Mouse (Mus musculus) neural tube, embryonic 14.5 days (tissue): ENCODE results near the gene Nf2. TPM values are rescaled to one million over a fixed set of nuclear protein-coding genes. Genes with fewer than 3 reads are reported as not detected.
A peak's percentile ranks its signal among the peaks of the same experiment; 100 is the strongest.

Experiments used
- ATAC-seq: fragments of 200-750 bp; cut with Nextera tagmentation; 2 replicates; pipeline ENCODE4 v1.8.0; 2017; ENCODE audit warnings: low read depth, mild to moderate bottlenecking, moderate TSS enrichment, moderate library complexity
- H3K27ac ChIP-seq: fragments of 300-500 bp; sonication (generic); 2 replicates; pipeline ENCODE4 v1.5.1; 2014; ENCODE audit warnings: low read depth, mild to moderate bottlenecking, control low read depth, low read length, moderate library complexity, mixed read lengths
- H3K27me3 ChIP-seq: fragments of 300-500 bp; sonication (generic); 2 replicates; pipeline ENCODE4 v1.6.1; 2014; ENCODE audit warnings: low read length; ENCODE audit not compliant: control insufficient read depth, insufficient read depth
- H3K36me3 ChIP-seq: fragments of 300-500 bp; sonication (generic); 2 replicates; pipeline ENCODE4 v1.6.1; 2014; ENCODE audit warnings: low read length, mixed read lengths; ENCODE audit not compliant: control insufficient read depth, insufficient read depth
- H3K4me1 ChIP-seq: fragments of 300-500 bp; sonication (generic); 2 replicates; pipeline ENCODE4 v1.6.1; 2014; ENCODE audit warnings: low read length; ENCODE audit not compliant: control insufficient read depth, insufficient read depth
- H3K4me2 ChIP-seq: fragments of 300-500 bp; sonication (generic); 2 replicates; pipeline ENCODE4 v1.6.1; 2014; ENCODE audit warnings: mild to moderate bottlenecking, low read depth, low read length, control low read depth
- H3K4me3 ChIP-seq: fragments of 300-500 bp; sonication (generic); 2 replicates; pipeline ENCODE4 v1.5.1; 2014; ENCODE audit warnings: low read depth, low read length, control low read depth, mixed read lengths
- H3K9ac ChIP-seq: fragments of 300-500 bp; sonication (generic); replicated peaks from 2 replicates; pipeline ENCODE4 v1.6.1; 2014; ENCODE audit warnings: low read depth, mild to moderate bottlenecking, control low read depth, low read length, mixed read lengths
- H3K9me3 ChIP-seq: fragments of 300-500 bp; sonication (generic); 2 replicates; pipeline ENCODE4 v1.6.1; 2016; ENCODE audit warnings: low read length; ENCODE audit not compliant: control insufficient read depth
- WGBS: fragments of 180-500 bp; shearing (Covaris S2); extraction: QIAGEN DNeasy Blood & Tissue Kit; methylation state at CpG from one replicate; pipeline ENCODE4 v1.1.7; 2014; 5-methylcytosine and 5-hydroxymethylcytosine counted together
- polyA plus RNA-seq: library from polyadenylated mRNA; unstranded; fragments of >200 nt; fragmentation: Nextera tagmentation; extraction: Ambion mirVana; gene quantifications from 2 replicates; pipeline ENCODE4 v1.2.1, GENCODE M21; 2014

The Nf2 gene
- polyA plus RNA-seq, 1 experiment from 2014 or later: 52.3 TPM

DNA sequence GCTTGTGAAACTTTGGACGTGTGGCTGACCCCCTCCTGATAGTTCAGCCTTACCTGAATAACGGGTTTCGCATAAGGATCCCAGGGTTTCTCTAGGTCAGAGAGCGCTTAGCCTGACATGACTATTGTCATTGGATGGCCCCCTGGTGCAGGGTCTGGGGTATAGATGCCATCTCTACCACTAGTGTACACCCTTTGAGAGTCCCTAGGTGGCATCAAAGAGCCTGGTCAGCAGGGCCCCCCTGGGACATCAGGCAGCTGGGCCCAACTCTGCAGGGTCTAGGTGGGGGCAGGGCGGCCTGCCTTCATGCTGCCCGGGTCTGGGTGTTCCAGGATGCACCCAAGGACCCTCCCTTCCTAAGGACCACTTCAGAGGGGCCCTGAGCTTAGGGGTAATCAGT, 113.0 kb downstream of the Nf2 start:
- Histone ChIP-seq H3K4me1 (no peaks in the 10 kb centered on the region), H3K27ac (no peak overlapping the region), H3K4me2 (no peak overlapping the region), H3K9ac (no peak overlapping the region), H3K27me3 (no peaks in the 10 kb centered on the region), H3K4me3 (no peak overlapping the region), H3K9me3 (no peaks in the 10 kb centered on the region), H3K36me3 (no peaks in the 10 kb centered on the region)
- no peak for ATAC-seq
- WGBS: 41% methylated on average over 6 of the region's 6 CpGs

DNA sequence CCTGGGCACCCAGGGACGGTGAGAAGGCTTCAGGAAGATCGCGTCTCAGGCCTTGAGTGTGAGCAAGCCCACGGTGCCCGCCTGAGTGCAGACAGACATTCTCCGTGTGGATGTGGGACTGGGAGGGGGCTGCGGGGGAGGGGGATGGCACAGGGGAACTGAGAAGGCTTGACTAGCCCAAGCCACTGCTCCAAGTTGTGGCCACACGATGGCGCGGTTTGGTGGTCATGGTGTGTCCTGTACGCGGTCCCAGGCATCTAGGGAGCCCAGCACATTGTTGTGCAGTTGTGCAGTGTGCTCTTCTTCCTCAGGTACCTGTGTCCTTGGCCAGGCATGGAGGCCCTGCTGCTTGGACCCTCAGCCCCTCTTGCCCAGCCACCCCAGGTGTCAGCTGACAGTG, 115.2 kb downstream of the Nf2 start:
- no peak overlapping the region for H3K27ac ChIP-seq
- 0 out of 2 replicates have a peak, but pooled peaks cover 5% of the 10 kb centered on the region for H3K4me1 ChIP-seq
- H3K9me3 ChIP-seq: no peaks in the 10 kb centered on the region
- H3K4me2 ChIP-seq: no peak overlapping the region
- 21% methylated on average over 12 of the region's 12 CpGs for WGBS
- ATAC-seq: no peak
- H3K27me3 ChIP-seq: no peaks in the 10 kb centered on the region
- H3K4me3 ChIP-seq: no peak overlapping the region
- H3K9ac ChIP-seq: no peak overlapping the region
- no peaks in the 10 kb centered on the region for H3K36me3 ChIP-seq

DNA sequence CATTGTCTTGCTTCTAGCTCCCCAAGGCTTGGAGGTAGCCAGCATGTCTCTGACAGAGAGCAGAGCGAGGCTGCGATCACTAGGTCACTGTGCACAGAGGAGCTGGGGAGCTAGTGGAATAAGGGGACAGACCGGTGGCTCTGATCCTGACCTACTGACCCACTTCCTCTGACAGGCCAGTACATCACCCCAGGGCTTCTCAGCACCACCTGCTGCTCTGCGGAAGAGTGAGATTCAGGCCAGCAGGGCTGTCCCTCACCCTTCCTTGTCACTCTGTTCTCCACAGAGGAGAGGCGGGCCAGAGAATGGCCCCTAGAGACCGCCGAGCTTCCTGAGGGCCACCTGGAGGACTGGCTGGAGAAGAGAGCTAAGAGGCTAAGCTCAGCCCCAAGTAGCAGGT, 117.6 kb downstream of the Nf2 start:
- Histone ChIP-seq H3K9me3 (no peaks in the 10 kb centered on the region), H3K4me2 (no peak overlapping the region), H3K9ac (no peak overlapping the region), H3K4me3 (no peak overlapping the region), H3K27ac (no peak overlapping the region), H3K4me1 (0 out of 2 replicates have a peak, but pooled peaks cover 5% of the 10 kb centered on the region), H3K27me3 (no peaks in the 10 kb centered on the region), H3K36me3 (no peaks in the 10 kb centered on the region)
- 71% methylated on average over 7 of the region's 7 CpGs for WGBS
- ATAC-seq: no peak

DNA sequence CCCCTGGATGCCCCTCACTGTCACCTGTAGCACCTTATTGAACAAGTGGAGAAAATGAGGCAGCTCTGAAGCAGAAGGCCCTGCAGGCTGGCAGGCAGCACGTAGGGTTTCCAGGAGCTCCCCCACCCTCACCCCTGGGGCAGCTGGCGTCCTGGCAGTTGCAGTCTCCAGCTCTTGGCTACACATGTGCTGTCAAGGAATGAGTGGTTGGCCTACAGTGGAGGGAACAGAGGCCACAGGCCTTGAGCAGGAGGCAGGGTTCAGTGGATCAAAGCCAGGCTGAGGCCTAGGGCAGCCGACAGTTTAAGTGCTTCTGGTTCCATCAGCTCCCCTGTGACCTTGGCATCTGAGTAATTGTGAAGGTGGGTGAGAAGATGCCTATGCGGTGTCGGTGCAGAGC, 118.4 kb downstream of the Nf2 start:
- Histone ChIP-seq H3K36me3 (no peaks in the 10 kb centered on the region), H3K27me3 (no peaks in the 10 kb centered on the region), H3K4me1 (0 out of 2 replicates have a peak, but pooled peaks cover 5% of the 10 kb centered on the region), H3K9ac (no peak overlapping the region), H3K27ac (no peak overlapping the region), H3K4me2 (no peak overlapping the region), H3K4me3 (no peak overlapping the region), H3K9me3 (no peaks in the 10 kb centered on the region)
- WGBS: 80% methylated on average over 5 of the region's 5 CpGs
- ATAC-seq: no peak

DNA sequence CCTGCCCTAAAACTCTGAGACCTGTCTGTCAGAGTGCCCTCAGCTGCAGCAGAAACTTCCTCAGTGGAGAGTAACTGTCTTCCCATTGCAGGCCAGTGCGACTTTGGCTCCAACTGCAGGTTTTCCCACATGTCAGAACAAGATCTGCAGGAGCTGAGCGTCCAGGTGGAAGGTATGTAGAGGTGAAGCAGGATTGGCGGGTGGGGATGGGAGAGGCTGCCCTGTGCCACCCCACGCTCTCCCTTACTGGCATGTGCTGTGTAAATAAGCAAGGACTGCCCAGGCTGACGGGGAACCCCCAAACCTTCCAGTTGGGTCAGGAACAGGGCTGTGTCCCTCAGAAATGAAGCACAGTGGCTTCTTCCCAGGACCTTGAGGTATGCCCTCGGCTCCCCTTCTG, 119.2 kb downstream of the Nf2 start:
- 92% methylated on average over 6 of the region's 6 CpGs for WGBS
- Histone ChIP-seq H3K9me3 (no peaks in the 10 kb centered on the region), H3K36me3 (no peaks in the 10 kb centered on the region), H3K27me3 (no peaks in the 10 kb centered on the region), H3K4me1 (0 out of 2 replicates have a peak, but pooled peaks cover 5% of the 10 kb centered on the region), H3K9ac (0 out of 2 replicates have a peak overlapping the region, but pooled peaks have one; percentile 11), H3K27ac (no peak overlapping the region), H3K4me2 (no peak overlapping the region), H3K4me3 (no peak overlapping the region)
- no peak for ATAC-seq

DNA sequence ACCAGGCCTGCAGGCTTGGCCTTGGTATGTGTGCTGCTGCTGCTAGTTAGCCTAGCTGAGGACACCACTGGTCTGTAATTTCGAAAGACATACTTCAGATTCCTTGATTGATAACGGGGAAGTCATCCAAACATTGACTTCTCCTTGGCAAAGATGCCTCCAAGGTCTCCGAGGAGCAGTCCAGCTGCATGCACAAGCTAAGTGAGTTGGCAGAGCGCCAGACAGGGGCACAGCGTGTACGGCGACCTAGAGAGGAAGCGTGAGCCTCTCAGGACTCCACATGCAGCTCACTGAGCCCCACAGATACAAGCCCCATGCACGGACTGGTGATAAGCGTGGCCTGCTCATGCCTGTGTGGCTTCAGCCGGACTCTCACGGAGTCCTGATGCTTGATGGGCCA, 119.7 kb downstream of the Nf2 start:
- Histone ChIP-seq H3K27me3 (no peaks in the 10 kb centered on the region), H3K4me2 (no peak overlapping the region), H3K9me3 (no peaks in the 10 kb centered on the region), H3K9ac (0 out of 2 replicates have a peak overlapping the region, but pooled peaks have one; percentile 11), H3K4me1 (0 out of 2 replicates have a peak, but pooled peaks cover 5% of the 10 kb centered on the region), H3K27ac (no peak overlapping the region), H3K36me3 (no peaks in the 10 kb centered on the region), H3K4me3 (no peak overlapping the region)
- ATAC-seq: peak; percentile 52; the same call in 1 of the 2 replicates
- WGBS: 44% methylated on average over 12 of the region's 12 CpGs

DNA sequence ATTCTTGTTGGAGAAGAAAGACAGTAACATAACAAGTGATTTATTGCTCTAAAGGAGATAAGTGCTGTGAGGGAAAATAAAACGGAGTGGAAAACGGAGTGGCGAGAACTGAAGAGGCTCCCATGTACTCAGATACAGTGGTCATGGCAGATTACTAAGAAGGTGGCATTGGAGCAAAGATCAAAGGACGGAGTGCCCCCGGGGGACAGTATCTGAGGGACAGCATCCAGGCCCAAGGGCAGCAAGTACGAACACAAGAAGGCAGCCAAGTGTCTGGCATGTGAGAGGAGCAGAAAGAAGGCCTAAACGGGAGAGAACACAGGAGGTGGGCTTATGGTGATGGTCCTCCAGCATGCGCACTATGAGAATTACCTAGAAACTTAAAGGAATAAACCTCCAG, 127.6 kb downstream of the Nf2 start:
- no peaks in the 10 kb centered on the region for H3K27me3 ChIP-seq
- 64% methylated on average over 8 of the region's 8 CpGs for WGBS
- no peaks in the 10 kb centered on the region for H3K36me3 ChIP-seq
- no peaks in the 10 kb centered on the region for H3K9me3 ChIP-seq
- no peak overlapping the region for H3K27ac ChIP-seq
- no peak overlapping the region for H3K4me2 ChIP-seq
- H3K4me3 ChIP-seq: no peak overlapping the region
- no peak for ATAC-seq
- H3K9ac ChIP-seq: no peak overlapping the region
- H3K4me1 ChIP-seq: no peaks in the 10 kb centered on the region

DNA sequence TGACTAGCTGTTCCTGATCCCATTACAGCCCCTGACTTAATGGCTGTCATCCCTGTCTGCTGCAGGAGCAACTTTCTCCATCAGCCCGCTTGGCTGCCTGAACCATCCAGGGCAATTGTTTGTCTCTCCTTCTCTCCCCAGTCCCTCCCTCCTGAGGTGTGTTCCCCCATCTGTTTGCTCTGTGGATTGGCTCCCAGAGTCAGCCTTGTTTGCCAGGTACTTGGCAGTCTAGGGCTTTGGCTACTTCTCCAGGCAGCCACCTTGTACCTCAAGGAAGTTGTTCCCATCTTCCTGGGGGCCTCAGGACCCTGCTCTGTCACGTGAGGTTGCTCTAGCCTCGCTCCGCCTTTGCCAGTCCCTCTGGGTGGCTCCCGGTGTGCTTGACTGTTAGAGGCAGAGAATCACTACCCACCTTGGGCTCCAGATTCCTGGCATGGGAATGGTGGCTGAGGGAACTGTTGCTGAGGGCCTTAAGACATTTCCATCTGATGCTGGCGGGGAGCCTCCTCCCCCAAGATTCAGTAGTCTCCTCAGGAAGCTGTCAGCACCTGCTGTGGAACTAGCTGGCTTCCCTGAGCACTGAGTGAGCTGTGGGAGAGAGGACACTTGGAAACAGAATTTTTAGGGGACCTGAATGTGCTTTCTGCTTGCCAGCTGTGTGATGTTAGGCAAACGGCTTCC, 128.3 kb downstream of the Nf2 start:
- H3K9me3 ChIP-seq: no peaks in the 10 kb centered on the region
- no peak overlapping the region for H3K27ac ChIP-seq
- no peaks in the 10 kb centered on the region for H3K36me3 ChIP-seq
- H3K4me2 ChIP-seq: no peak overlapping the region
- H3K4me1 ChIP-seq: no peaks in the 10 kb centered on the region
- H3K4me3 ChIP-seq: no peak overlapping the region
- H3K27me3 ChIP-seq: no peaks in the 10 kb centered on the region
- H3K9ac ChIP-seq: no peak overlapping the region
- WGBS: 41% methylated on average over 7 of the region's 7 CpGs
- ATAC-seq: no peak

DNA sequence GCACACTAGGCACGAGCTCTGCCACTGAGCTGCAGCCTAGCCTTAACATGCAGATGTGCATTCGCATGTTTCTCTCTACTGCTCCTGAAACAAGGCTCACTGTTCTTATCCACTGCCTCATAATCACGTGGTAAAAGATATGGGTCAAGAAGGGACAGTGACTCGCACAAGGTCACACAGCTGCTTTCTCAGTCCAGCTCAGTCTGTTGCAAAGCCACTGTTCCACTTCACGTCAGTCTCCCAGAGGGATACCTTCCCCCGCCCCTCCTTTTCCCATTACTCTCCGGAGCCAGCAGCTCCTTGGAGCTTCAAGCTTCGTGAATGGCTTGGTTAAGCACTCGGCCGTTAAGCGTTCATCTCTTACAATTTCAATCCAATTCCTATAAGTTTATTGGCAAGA, 128.9 kb downstream of the Nf2 start:
- H3K4me2 ChIP-seq: no peak overlapping the region
- no peaks in the 10 kb centered on the region for H3K27me3 ChIP-seq
- WGBS: 51% methylated on average over 11 of the region's 11 CpGs
- H3K4me3 ChIP-seq: no peak overlapping the region
- no peak for ATAC-seq
- no peaks in the 10 kb centered on the region for H3K36me3 ChIP-seq
- no peak overlapping the region for H3K27ac ChIP-seq
- H3K9me3 ChIP-seq: no peaks in the 10 kb centered on the region
- no peak overlapping the region for H3K9ac ChIP-seq
- H3K4me1 ChIP-seq: no peaks in the 10 kb centered on the region
